Mouse (Mus musculus): ENCODE data around the gene Mrpl41. TPM values are rescaled to one million over a fixed set of nuclear protein-coding genes. Genes with fewer than 3 reads are reported as not detected.

Mrpl41 gene
- total and polyA plus RNA-seq, 3 experiments, result 102 to 103 TPM; not detected in 1

DNA sequence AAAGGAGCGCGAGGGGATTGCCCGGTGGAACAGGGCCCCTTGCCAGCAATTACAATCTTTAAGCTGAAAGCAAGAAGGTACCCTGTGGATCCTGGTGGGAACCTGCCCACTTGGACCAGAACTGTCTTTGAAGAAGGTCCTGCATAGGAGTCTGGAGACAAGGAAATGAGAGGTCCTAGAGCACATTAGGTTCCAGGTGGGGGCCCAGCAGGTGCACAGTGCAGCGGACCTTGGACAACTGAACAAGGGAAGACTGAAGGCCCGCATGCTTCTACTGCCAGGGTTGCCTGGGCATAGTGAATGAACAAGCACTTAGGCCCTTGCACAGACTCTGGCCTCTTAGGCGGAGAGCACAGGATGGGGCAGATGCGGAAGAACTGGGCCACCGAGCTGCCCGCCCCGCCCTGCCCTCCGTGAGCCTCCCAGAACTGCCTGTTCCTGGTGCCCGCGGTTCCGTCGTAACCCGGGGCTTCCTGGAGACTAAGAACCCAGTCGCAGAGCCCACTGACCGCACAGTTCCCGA, 40.4 kb downstream of the Mrpl41 start:
- Histone ChIP-seq H3K36me3 (ENCODE audit: control insufficient read depth in 1 of 2, insufficient read depth in 2 of 2, low read length in 2 of 2) (no peaks in the 10 kb centered on the region; a peak in 1 of 4 replicates), H3K4me3 (ENCODE audit: control insufficient read depth in 1 of 2, insufficient read depth in 1 of 2, low read depth in 2 of 2, low read length in 2 of 2) (peak overlapping the region; percentile 74 to 97), H3K9me3 (replicated peaks; ENCODE audit: insufficient read depth, low read length) (no peaks in the 10 kb centered on the region), H3K27me3 (ENCODE audit: control insufficient read depth in 1 of 2, insufficient read depth in 2 of 2, low read length in 2 of 2) (no peaks in the 10 kb centered on the region), H3K27ac (ENCODE audit: control insufficient read depth, low read depth, low read length) (peak overlapping the region; percentile 22), H3K4me1 (ENCODE audit: control insufficient read depth in 1 of 2, insufficient read depth in 2 of 2, low read length in 2 of 2) (peaks cover 0 to 5% of the 10 kb centered on the region in 2 experiments; a peak in 1 of 4 replicates), H3K9ac (ENCODE audit: control insufficient read depth, low read depth, low read length, poor library complexity, severe bottlenecking) (peak overlapping the region; percentile 80), H3K79me2 (ENCODE audit: control insufficient read depth, insufficient read depth, low read length, poor library complexity) (peaks cover 7% of the 10 kb centered on the region)
- TF ChIP-seq MAX (IDR thresholded peaks at IDR 0.05; ENCODE audit: low read length) (no peak), ELF1 (IDR thresholded peaks at IDR 0.05; ENCODE audit: low read depth, low read length) (peak; percentile 64; the same call in 1 of the 2 replicates), KAT2A (conservative IDR thresholded peaks at IDR 0.05; ENCODE audit: low read depth, low read length) (no peak), GABPA (IDR thresholded peaks at IDR 0.05; ENCODE audit: low read depth, low read length) (no peak)
- peak; percentile 75 for DNase-seq (ENCODE audit: low read depth, low spot score)

DNA sequence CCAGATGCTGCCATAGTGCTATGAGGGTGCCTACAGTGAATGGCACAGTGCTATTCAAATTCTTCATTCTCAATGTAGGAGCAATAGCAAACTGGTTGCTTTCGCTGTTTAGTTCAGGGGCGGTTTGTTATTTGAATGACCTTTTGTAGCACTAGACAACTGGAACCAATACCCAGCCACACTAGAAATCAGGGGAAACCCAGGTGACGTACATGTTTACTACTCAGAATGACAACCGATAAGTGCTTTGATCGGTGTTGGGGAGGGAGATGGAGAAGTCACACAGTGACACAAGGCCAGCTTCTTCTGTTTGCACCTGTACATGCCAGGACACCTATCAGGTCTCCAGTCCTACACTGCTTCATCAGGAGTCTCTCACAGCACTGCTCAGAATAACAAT, 45.3 kb downstream of the Mrpl41 start:
- H3K9me3 ChIP-seq (replicated peaks; ENCODE audit: insufficient read depth, low read length), result no peaks in the 10 kb centered on the region
- H3K79me2 ChIP-seq (ENCODE audit: control insufficient read depth, insufficient read depth, low read length, poor library complexity), result peaks cover 5% of the 10 kb centered on the region
- peaks cover 6 to 21% of the 10 kb centered on the region in 2 experiments for H3K4me1 ChIP-seq (ENCODE audit: control insufficient read depth in 1 of 2, insufficient read depth in 2 of 2, low read length in 2 of 2)
- H3K27me3 ChIP-seq (ENCODE audit: control insufficient read depth in 1 of 2, insufficient read depth in 2 of 2, low read length in 2 of 2), result no peaks in the 10 kb centered on the region
- TF ChIP-seq TAL1 (IDR thresholded peaks at IDR 0.05; ENCODE audit: low read length) (no peak), TCF12 (IDR thresholded peaks at IDR 0.05; ENCODE audit: low read depth, low read length) (no peak), ZNF384 (IDR thresholded peaks at IDR 0.05; ENCODE audit: low read depth, low read length) (no peak), MAZ (IDR thresholded peaks at IDR 0.05; ENCODE audit: low read depth, low read length) (no peak), ZC3H11A (IDR thresholded peaks at IDR 0.05; ENCODE audit: low read depth, low read length) (no peak), POLR2AphosphoS5 (IDR thresholded peaks at IDR 0.05; ENCODE audit: borderline replicate concordance, low read depth, low read length) (no peak), ZMIZ1 (IDR thresholded peaks at IDR 0.05; ENCODE audit: low read depth, low read length) (no peak), UBTF (IDR thresholded peaks at IDR 0.05; ENCODE audit: borderline replicate concordance, insufficient read depth, low read depth, low read length) (no peak), EP300 (IDR thresholded peaks at IDR 0.05; ENCODE audit: low read depth in 1 of 2, low read length in 2 of 2) (no peak), NRF1 (IDR thresholded peaks at IDR 0.05; ENCODE audit: insufficient read depth, low read depth, low read length, poor library complexity, severe bottlenecking) (no peak), E2F4 (IDR thresholded peaks at IDR 0.05; ENCODE audit: borderline replicate concordance, low read depth, low read length) (no peak), RCOR1 (IDR thresholded peaks at IDR 0.05; ENCODE audit: low read depth, low read length) (no peak)
- peaks cover 0 to 16% of the 10 kb centered on the region in 2 experiments; a peak in 2 of 4 replicates for H3K36me3 ChIP-seq (ENCODE audit: control insufficient read depth in 1 of 2, insufficient read depth in 2 of 2, low read length in 2 of 2)
- H3K9ac ChIP-seq (ENCODE audit: control insufficient read depth, low read depth, low read length, poor library complexity, severe bottlenecking), result no peak overlapping the region
- DNase-seq (ENCODE audit: low read depth, low spot score), result no peak
- no peak overlapping the region for H3K27ac ChIP-seq (ENCODE audit: control insufficient read depth, low read depth, low read length)
- no peak overlapping the region for H3K4me3 ChIP-seq (ENCODE audit: control insufficient read depth in 1 of 2, insufficient read depth in 1 of 2, low read depth in 2 of 2, low read length in 2 of 2)
